ENCODE assay signal across 8 mouse cellular contexts in genomic region chr6:38066215-38066614, GRCm38 (mm10). TPM values are rescaled to one million over a fixed set of nuclear protein-coding genes. Genes with fewer than 3 reads are reported as not detected.
A peak's percentile ranks its signal among the peaks of the same experiment; 100 is the strongest.
DNase-seq lines count a peak whose midpoint lies in the region; ATAC-seq and TF ChIP-seq lines count a peak whose summit lies in the region.

No protein-coding gene starts in this region.

- peak; percentile 60 for TF ChIP-seq CTCF in E14TG2a.4 (conservative IDR thresholded peaks at IDR 0.05; ENCODE audit: low read length)
- peak; percentile 66 for TF ChIP-seq CTCF in bone marrow, adult 2 months (IDR thresholded peaks at IDR 0.05; ENCODE audit: control insufficient read depth, insufficient read depth, low read length)
- TF ChIP-seq CTCF in heart, postnatal 0 days (IDR thresholded peaks at IDR 0.05; ENCODE audit: low read depth), result peak; percentile 86

- no peak overlapping the region for H3K4me3 ChIP-seq in E14TG2a.4 (replicated peaks; ENCODE audit: low read length)
- H3K4me3 ChIP-seq in bone marrow, adult 2 months (replicated peaks; ENCODE audit: control insufficient read depth, low read depth, low read length), result no peak overlapping the region
- no peak overlapping the region for H3K4me3 ChIP-seq in forebrain, embryonic 10.5 days
- H3K4me3 ChIP-seq in heart, postnatal 0 days (ENCODE audit: low read depth, low read length), result no peak overlapping the region
- H3K4me3 ChIP-seq in neural tube, embryonic 14.5 days (ENCODE audit: low read depth, low read length), result no peak overlapping the region

- no peak overlapping the region for H3K4me2 ChIP-seq in heart, postnatal 0 days (ENCODE audit: low read depth, low read length)
- H3K4me2 ChIP-seq in neural tube, embryonic 14.5 days (ENCODE audit: low read depth, low read length), result no peak overlapping the region

- H3K4me1 ChIP-seq in E14TG2a.4 (replicated peaks; ENCODE audit: low read depth, low read length), result 0 out of 2 replicates have a peak, but pooled peaks cover 3% of the 10 kb centered on the region
- H3K4me1 ChIP-seq in bone marrow, adult 2 months (ENCODE audit: control insufficient read depth, insufficient read depth, low read length), result peaks cover 1% of the 10 kb centered on the region
- peaks cover 6% of the 10 kb centered on the region; the same call in 1 of the 2 replicates for H3K4me1 ChIP-seq in forebrain, embryonic 10.5 days
- H3K4me1 ChIP-seq in heart, postnatal 0 days (ENCODE audit: control insufficient read depth, insufficient read depth), result no peaks in the 10 kb centered on the region
- 0 out of 2 replicates have a peak, but pooled peaks cover 4% of the 10 kb centered on the region for H3K4me1 ChIP-seq in neural tube, embryonic 14.5 days (ENCODE audit: control insufficient read depth, insufficient read depth, low read length)

- peaks cover 24% of the 10 kb centered on the region for H3K9me3 ChIP-seq in E14TG2a.4 (ENCODE audit: low read length)
- H3K9me3 ChIP-seq in forebrain, embryonic 10.5 days, result peaks cover 13% of the 10 kb centered on the region
- H3K9me3 ChIP-seq in heart, postnatal 0 days (replicated peaks; ENCODE audit: control insufficient read depth, low read length), result peaks cover 11% of the 10 kb centered on the region; the same call in 1 of the 2 replicates
- no peaks in the 10 kb centered on the region for H3K9me3 ChIP-seq in neural tube, embryonic 14.5 days (ENCODE audit: control insufficient read depth, low read length)

- TF ChIP-seq EP300 in heart, postnatal 0 days (IDR thresholded peaks at IDR 0.05; ENCODE audit: low read depth), result no peak

- no peak overlapping the region for H3K9ac ChIP-seq in heart, postnatal 0 days (replicated peaks; ENCODE audit: low read depth, low read length)
- no peak overlapping the region for H3K9ac ChIP-seq in neural tube, embryonic 14.5 days (replicated peaks; ENCODE audit: low read depth, low read length)

- no peak for TF ChIP-seq POLR2A in bone marrow, adult 2 months (IDR thresholded peaks at IDR 0.05; ENCODE audit: borderline replicate concordance, control insufficient read depth, low read depth, low read length)

- no peaks in the 10 kb centered on the region for H3K27me3 ChIP-seq in E14TG2a.4 (ENCODE audit: insufficient read depth, low read length)
- H3K27me3 ChIP-seq in forebrain, embryonic 10.5 days (ENCODE audit: poor library complexity, severe bottlenecking), result no peaks in the 10 kb centered on the region
- no peaks in the 10 kb centered on the region for H3K27me3 ChIP-seq in heart, postnatal 0 days (ENCODE audit: control insufficient read depth, insufficient read depth, low read length)
- H3K27me3 ChIP-seq in neural tube, embryonic 14.5 days (ENCODE audit: control insufficient read depth, insufficient read depth, low read length), result no peaks in the 10 kb centered on the region

- ATAC-seq in heart, postnatal 0 days (ENCODE audit: insufficient read depth, low read depth), result peak; percentile 72; the same call in 1 of the 2 replicates
- peak; percentile 92 for ATAC-seq in neural tube, embryonic 14.5 days (ENCODE audit: low read depth)

- peak; percentile 59 for DNase-seq in forebrain, embryonic 10.5 days (ENCODE audit: extremely low spot score, low spot score)
- DNase-seq in heart, postnatal 0 days (ENCODE audit: low spot score), result peak; percentile 80
- DNase-seq in kidney, postnatal 25 days, result peak; percentile 68 to 69
- peak; percentile 38 to 54 for DNase-seq in lung, adult 18-20 months
- peak; percentile 58 for DNase-seq in thymus, postnatal 14 days

- H3K27ac ChIP-seq in bone marrow, adult 2 months (ENCODE audit: control insufficient read depth, insufficient read depth, low read depth, low read length, poor library complexity), result no peak overlapping the region
- H3K27ac ChIP-seq in forebrain, embryonic 10.5 days, result no peak overlapping the region
- H3K27ac ChIP-seq in heart, postnatal 0 days (ENCODE audit: low read depth), result no peak overlapping the region
- no peak overlapping the region for H3K27ac ChIP-seq in neural tube, embryonic 14.5 days (ENCODE audit: low read depth, low read length)

- H3K36me3 ChIP-seq in E14TG2a.4 (ENCODE audit: insufficient read depth, low read length), result no peaks in the 10 kb centered on the region; the same call in 1 of the 2 replicates
- no peaks in the 10 kb centered on the region for H3K36me3 ChIP-seq in forebrain, embryonic 10.5 days (replicated peaks)
- no peaks in the 10 kb centered on the region for H3K36me3 ChIP-seq in heart, postnatal 0 days (replicated peaks; ENCODE audit: control insufficient read depth, insufficient read depth, low read length)
- no peaks in the 10 kb centered on the region for H3K36me3 ChIP-seq in neural tube, embryonic 14.5 days (ENCODE audit: control insufficient read depth, insufficient read depth, low read length)

- under 1% methylated on average over 5 of the region's 5 CpGs for WGBS in bone marrow, adult 2 months
- 6% methylated on average over 5 of the region's 5 CpGs for WGBS in forebrain, embryonic 10.5 days
- WGBS in heart, postnatal 0 days, result 2% methylated on average over 5 of the region's 5 CpGs
- WGBS in neural tube, embryonic 14.5 days, result 8% methylated on average over 5 of the region's 5 CpGs

RNA-seq across cellular contexts. Expression of gene Svopl, which starts 19.4 kb away (rescaled TPM):
- not detected in 2 replicates for polyA plus RNA-seq in bone marrow, adult 2 months (2011; ENCODE audit: insufficient read depth, insufficient read length, low replicate concordance, missing spikeins)
- 1.0 and 1.5 TPM in 2 replicates for polyA plus RNA-seq in forebrain, embryonic 10.5 days (2016; fragmentation: Nextera tagmentation; extraction: Ambion mirVana)
- total RNA-seq in heart, postnatal 0 days (2014; rRNA removed; ENCODE audit: low replicate concordance), result 4.2 TPM in 1 of 2 replicates, not detected in the other
- polyA plus RNA-seq in heart, postnatal 0 days (2015; fragmentation: Nextera tagmentation; extraction: Ambion mirVana), result 0.37 and 0.59 TPM in 2 replicates
- polyA plus RNA-seq in neural tube, embryonic 14.5 days (2014; fragmentation: Nextera tagmentation; extraction: Ambion mirVana), result 0.57 and 1.1 TPM in 2 replicates

RNA-seq across cellular contexts. Expression of gene Tmem213, which starts 42.8 kb away (rescaled TPM):
- not detected in 2 replicates for polyA plus RNA-seq in bone marrow, adult 2 months (2011; ENCODE audit: insufficient read depth, insufficient read length, low replicate concordance, missing spikeins)
- not detected in 2 replicates for polyA plus RNA-seq in forebrain, embryonic 10.5 days (2016; fragmentation: Nextera tagmentation; extraction: Ambion mirVana)
- total RNA-seq in heart, postnatal 0 days (2014; rRNA removed; ENCODE audit: low replicate concordance), result not detected in 2 replicates
- not detected in 2 replicates for polyA plus RNA-seq in heart, postnatal 0 days (2015; fragmentation: Nextera tagmentation; extraction: Ambion mirVana)
- not detected in 2 replicates for polyA plus RNA-seq in neural tube, embryonic 14.5 days (2014; fragmentation: Nextera tagmentation; extraction: Ambion mirVana)

RNA-seq across cellular contexts. Expression of gene Atp6v0a4, which starts 58.2 kb away (rescaled TPM):
- not detected in 2 replicates for polyA plus RNA-seq in bone marrow, adult 2 months (2011; ENCODE audit: insufficient read depth, insufficient read length, low replicate concordance, missing spikeins)
- polyA plus RNA-seq in forebrain, embryonic 10.5 days (2016; fragmentation: Nextera tagmentation; extraction: Ambion mirVana), result not detected in 2 replicates
- total RNA-seq in heart, postnatal 0 days (2014; rRNA removed; ENCODE audit: low replicate concordance), result 0.04 TPM in 1 of 2 replicates, not detected in the other
- 0.04 and 0.12 TPM in 2 replicates for polyA plus RNA-seq in heart, postnatal 0 days (2015; fragmentation: Nextera tagmentation; extraction: Ambion mirVana)
- 0.44 TPM in 1 of 2 replicates, not detected in the other for polyA plus RNA-seq in neural tube, embryonic 14.5 days (2014; fragmentation: Nextera tagmentation; extraction: Ambion mirVana)
